Mouse (Mus musculus) ES-E14 (cell line): ENCODE measurements around the gene Cmah. TPM values are rescaled to one million over a fixed set of nuclear protein-coding genes. Genes with fewer than 3 reads are reported as not detected.
A peak's percentile ranks its signal among the peaks of the same experiment; 100 is the strongest.

Source experiments
- DNase-seq: peaks from one replicate; pipeline ENCODE4 v3.0.0-alpha.2; 2013; ENCODE audit warnings: low read depth, low spot score
- H3K27ac ChIP-seq: 2 replicates; pipeline ENCODE4 v1.5.1; 2012; ENCODE audit warnings: low read depth, mild to moderate bottlenecking, low read length, moderate library complexity, mixed read lengths; ENCODE audit not compliant: poor library complexity, insufficient read depth, severe bottlenecking
- H3K36me3 ChIP-seq: 2 replicates; pipeline ENCODE4 v1.6.1; 2012; ENCODE audit warnings: mild to moderate bottlenecking, low read length, moderate library complexity, mixed read lengths; ENCODE audit not compliant: control insufficient read depth, poor library complexity, insufficient read depth, severe bottlenecking
- H3K4me1 ChIP-seq, 2 experiments: fragments of 150-350 bp in 1 of 2; sonication (generic) in 1 of 2; 2 replicates each; pipeline ENCODE4 v1.6.1; 2012; ENCODE audit warnings: low read length in 2 of 2, mild to moderate bottlenecking in 1 of 2, mixed read lengths in 1 of 2; ENCODE audit not compliant: control insufficient read depth in 2 of 2, insufficient read depth in 2 of 2, poor library complexity in 1 of 2
- H3K4me3 ChIP-seq, 2 experiments: fragments of 150-350 bp in 1 of 2; sonication (generic) in 1 of 2; 2 replicates each; pipeline ENCODE4 v1.5.1; 2012; ENCODE audit warnings: low read length in 2 of 2, low read depth in 1 of 2, mild to moderate bottlenecking in 1 of 2, mixed read lengths in 1 of 2; ENCODE audit not compliant: insufficient read depth in 1 of 2, poor library complexity in 1 of 2, severe bottlenecking in 1 of 2
- H3K9ac ChIP-seq: 2 replicates; pipeline ENCODE4 v1.6.1; 2012; ENCODE audit warnings: low read depth, mild to moderate bottlenecking, low read length, mixed read lengths; ENCODE audit not compliant: poor library complexity, insufficient read depth, severe bottlenecking
- H3K9me3 ChIP-seq: fragments of 150-350 bp; sonication (generic); 2 replicates; pipeline ENCODE4 v1.6.1; 2012; ENCODE audit warnings: low read depth, mild to moderate bottlenecking, low read length; ENCODE audit not compliant: control insufficient read depth, insufficient read depth
- CHD2 ChIP-seq: IDR thresholded peaks from 2 replicates; pipeline ENCODE4 v1.6.1; 2014; ENCODE audit warnings: mild to moderate bottlenecking, low read depth, low read length, inconsistent platforms
- HCFC1 ChIP-seq: IDR thresholded peaks from 2 replicates; pipeline ENCODE4 v1.6.1; 2012; ENCODE audit warnings: low read length, inconsistent platforms, borderline replicate concordance; ENCODE audit not compliant: insufficient read depth
- MAFK ChIP-seq: IDR thresholded peaks from 2 replicates; pipeline ENCODE4 v1.6.1; 2014; ENCODE audit warnings: mild to moderate bottlenecking, low read depth, low read length, inconsistent platforms; ENCODE audit not compliant: insufficient read depth
- ZC3H11A ChIP-seq: IDR thresholded peaks from 2 replicates; pipeline ENCODE4 v1.6.1; 2012; ENCODE audit warnings: low read depth, mild to moderate bottlenecking, inconsistent platforms, low read length, borderline replicate concordance
- ZNF384 ChIP-seq: IDR thresholded peaks from 2 replicates; pipeline ENCODE4 v1.6.1; 2012; ENCODE audit warnings: low read depth, low read length, inconsistent platforms
- in situ Hi-C, 2 experiments: fragments of 600-800 bp; cut with MboI; formaldehyde crosslinking; loops; one replicate each; pipeline ENCODE4 v1.15.1; 2025; ENCODE audit warnings: low sequenced_read_pairs in 2 of 2, inconsistent platforms in 1 of 2; ENCODE audit not compliant: unreplicated experiment in 2 of 2
- total RNA-seq: library from RNA; depleted of rRNA; stranded (reverse); fragments of 300-350 nt; gene quantifications from 2 replicates; pipeline ENCODE4 v1.2.3, GENCODE M21; 2012

Cmah gene
- total RNA-seq, 1 experiment = 0.18 TPM

DNA sequence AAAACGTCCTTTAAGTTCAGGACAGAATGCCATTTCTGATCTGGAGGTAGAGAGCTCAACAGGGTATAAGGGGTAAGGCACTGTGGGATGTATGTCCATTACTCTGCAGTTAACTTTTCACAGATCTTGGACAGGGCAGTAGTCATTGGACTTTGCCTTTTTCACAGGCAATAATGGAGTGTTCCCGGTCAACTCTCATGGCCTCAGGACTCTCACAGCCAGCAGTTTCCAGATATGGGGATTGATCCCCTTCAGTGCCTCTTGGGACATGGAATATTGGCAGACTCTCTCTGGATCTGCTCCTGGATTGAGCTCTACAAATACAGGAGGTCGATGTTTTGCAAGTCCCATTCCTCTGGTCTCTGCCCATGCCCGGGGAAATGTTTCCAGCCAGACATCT is 2.9 kb downstream of the Cmah start:
- H3K27ac ChIP-seq = no peak overlapping the region
- no peaks in the 10 kb centered on the region for H3K4me1 ChIP-seq
- H3K4me3 ChIP-seq = no peak overlapping the region
- DNase-seq = no peak
- no peak for TF ChIP-seq ZC3H11A
- TF ChIP-seq ZNF384 = no peak
- TF ChIP-seq MAFK = no peak
- no peak for TF ChIP-seq HCFC1
- no peak for TF ChIP-seq CHD2
- no peaks in the 10 kb centered on the region for H3K9me3 ChIP-seq
- H3K36me3 ChIP-seq = no peaks in the 10 kb centered on the region
- H3K9ac ChIP-seq = no peak overlapping the region
- in situ Hi-C loops = no loop called here

DNA sequence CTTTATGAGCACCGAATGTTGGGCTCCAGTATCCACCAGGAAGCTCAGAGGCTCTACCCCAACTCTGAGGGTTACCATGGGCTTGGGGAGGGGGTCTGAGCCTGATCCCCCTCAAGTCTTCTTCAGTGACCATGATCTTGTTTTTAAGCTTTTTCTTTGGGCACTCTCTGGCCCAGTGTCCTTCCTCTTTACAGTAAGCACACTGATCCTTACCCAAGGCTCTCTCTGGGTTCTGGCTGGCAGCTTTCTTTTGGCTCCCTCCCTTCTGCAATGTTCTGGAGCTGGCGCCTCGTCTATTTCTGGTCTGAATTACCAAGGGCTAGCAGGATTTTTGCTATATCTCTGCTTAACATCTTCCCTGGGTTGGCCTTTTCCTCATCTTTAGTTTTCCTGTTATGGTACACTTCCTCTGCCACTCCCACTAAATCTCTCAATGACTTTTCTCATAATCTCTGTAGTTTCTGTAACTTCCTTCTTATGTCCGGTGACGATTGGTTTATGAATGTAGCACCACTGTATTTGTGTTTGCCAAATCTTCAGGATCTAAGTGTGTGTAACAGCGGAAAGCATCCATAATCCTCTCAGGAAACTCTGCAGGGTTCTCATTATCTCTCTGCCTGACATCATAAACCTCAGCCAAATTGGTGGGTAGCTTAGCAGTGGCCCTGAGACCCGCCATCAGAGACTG is 3.8 kb downstream of the Cmah start:
- no peak overlapping the region for H3K4me3 ChIP-seq
- H3K4me1 ChIP-seq = no peaks in the 10 kb centered on the region
- H3K9me3 ChIP-seq = no peaks in the 10 kb centered on the region
- H3K27ac ChIP-seq = no peak overlapping the region
- no peak overlapping the region for H3K9ac ChIP-seq
- no peaks in the 10 kb centered on the region for H3K36me3 ChIP-seq
- TF ChIP-seq MAFK (no peak), ZC3H11A (no peak), CHD2 (no peak)
- no peak for DNase-seq
- in situ Hi-C loops = no loop called here

DNA sequence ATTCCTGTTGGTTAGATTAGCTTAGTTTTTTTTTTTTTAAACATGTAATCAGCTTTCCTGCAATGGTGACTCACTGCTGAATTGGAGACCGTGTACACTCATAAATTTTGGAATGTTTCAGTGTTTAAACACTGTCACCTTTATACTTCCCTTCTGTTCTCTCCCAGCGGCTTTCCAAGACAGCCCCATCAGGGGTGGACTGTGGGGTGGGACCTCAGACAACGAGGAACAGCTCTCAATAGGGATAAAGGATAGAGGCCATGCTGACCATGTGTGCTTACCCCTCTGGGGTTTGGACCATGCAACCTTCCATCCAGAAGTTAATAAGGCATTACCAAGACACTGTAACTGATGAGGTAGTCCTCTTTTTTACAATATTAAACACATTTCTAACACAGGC is 5.3 kb downstream of the Cmah start:
- no peak for TF ChIP-seq ZC3H11A
- no peak for TF ChIP-seq MAFK
- TF ChIP-seq ZNF384 = no peak
- TF ChIP-seq HCFC1 = no peak
- no peak for TF ChIP-seq CHD2
- in situ Hi-C loops = no loop called here
- no peaks in the 10 kb centered on the region for H3K9me3 ChIP-seq
- no peaks in the 10 kb centered on the region for H3K36me3 ChIP-seq
- DNase-seq = no peak
- no peak overlapping the region for H3K9ac ChIP-seq
- no peak overlapping the region for H3K4me3 ChIP-seq
- H3K4me1 ChIP-seq = no peaks in the 10 kb centered on the region
- H3K27ac ChIP-seq = no peak overlapping the region

DNA sequence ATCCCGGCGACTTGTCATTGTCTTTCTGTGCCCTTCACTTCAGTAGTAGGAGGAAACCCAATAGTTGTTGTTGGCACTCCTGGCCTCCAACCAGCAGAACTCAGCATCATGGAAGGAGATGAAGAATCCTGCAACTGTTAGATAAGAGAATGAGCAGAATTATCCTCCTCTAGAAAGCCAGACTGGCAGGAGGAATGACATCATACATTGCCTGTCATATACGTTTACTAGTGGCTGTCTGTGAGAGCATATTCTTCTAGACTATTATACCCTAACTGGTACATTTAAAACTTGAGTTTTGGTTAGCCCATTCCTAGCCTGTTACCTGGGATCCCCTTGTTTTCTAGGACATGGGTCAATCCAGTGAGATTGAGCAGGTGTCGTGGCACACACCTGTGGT is 9.6 kb downstream of the Cmah start:
- in situ Hi-C loops = no loop called here
- Histone ChIP-seq H3K9ac (no peak overlapping the region), H3K4me3 (no peak overlapping the region), H3K9me3 (no peaks in the 10 kb centered on the region), H3K4me1 (no peaks in the 10 kb centered on the region), H3K36me3 (no peaks in the 10 kb centered on the region), H3K27ac (no peak overlapping the region)
- no peak for DNase-seq
- TF ChIP-seq CHD2 (no peak), ZNF384 (no peak), HCFC1 (no peak), MAFK (no peak), ZC3H11A (no peak)

DNA sequence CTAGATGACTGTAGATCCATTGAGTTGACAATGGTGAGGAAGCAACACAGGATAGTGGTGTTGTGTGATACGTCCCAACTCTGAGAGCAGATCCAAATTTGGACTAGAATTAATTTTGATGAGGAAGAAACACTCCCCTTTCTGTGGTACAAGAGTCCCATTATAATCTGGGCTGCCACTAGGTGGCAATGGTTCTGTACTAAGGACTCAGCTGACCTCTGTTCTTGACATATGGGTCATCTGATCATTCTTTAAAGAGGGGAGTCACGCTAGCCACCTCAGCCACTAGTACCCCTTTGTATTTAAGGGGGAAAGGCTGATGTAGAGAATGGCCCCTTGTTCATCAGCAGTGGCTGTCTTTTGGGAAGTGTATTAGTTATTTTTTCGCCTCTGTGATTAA is 10.7 kb downstream of the Cmah start:
- DNase-seq = peak; percentile 11
- Histone ChIP-seq H3K4me3 (no peak overlapping the region), H3K27ac (no peak overlapping the region), H3K36me3 (no peaks in the 10 kb centered on the region), H3K4me1 (no peaks in the 10 kb centered on the region), H3K9ac (no peak overlapping the region), H3K9me3 (no peaks in the 10 kb centered on the region)
- TF ChIP-seq HCFC1 = no peak
- TF ChIP-seq ZC3H11A = 0 out of 2 replicates have a peak, but pooled peaks have one; percentile 41
- TF ChIP-seq MAFK = no peak
- in situ Hi-C loops = no loop called here
